Mouse (Mus musculus): ENCODE results near the gene Astn2. TPM values are rescaled to one million over a fixed set of nuclear protein-coding genes. Genes with fewer than 3 reads are reported as not detected.

Gene Astn2
- polyA plus RNA-seq, 1 experiment from 2014 or later, result 0.77 TPM

DNA sequence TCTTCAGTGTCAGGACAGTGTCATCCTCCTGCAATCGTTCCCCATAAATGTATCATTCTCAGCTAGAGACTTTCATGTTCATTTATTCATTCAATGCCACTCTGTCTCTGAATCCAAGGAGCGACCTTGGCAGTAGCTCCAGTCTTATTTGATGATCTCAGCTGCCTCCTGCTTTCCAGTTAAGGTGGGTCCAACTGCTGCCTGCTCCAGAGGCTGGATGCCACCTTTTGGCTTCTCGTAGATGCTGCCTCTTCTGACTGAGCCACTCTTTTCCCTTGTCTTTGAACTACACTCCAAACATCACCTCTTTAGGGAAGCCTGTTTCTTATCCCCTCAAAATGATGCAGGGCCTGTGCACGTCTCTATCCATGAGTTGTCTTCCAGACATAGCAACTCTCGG, 1002.1 kb downstream of the Astn2 start:
- H3K27me3 ChIP-seq (ENCODE audit: insufficient read depth, poor library complexity, severe bottlenecking), result no peaks in the 10 kb centered on the region
- no peaks in the 10 kb centered on the region for H3K36me3 ChIP-seq
- H3K9me3 ChIP-seq, result no peaks in the 10 kb centered on the region
- no peak overlapping the region for H3K4me3 ChIP-seq
- H3K4me1 ChIP-seq (replicated peaks), result no peaks in the 10 kb centered on the region
- DNase-seq (ENCODE audit: low spot score), result no peak
- H3K27ac ChIP-seq, result no peak overlapping the region
- WGBS, result 81% methylated on average over 5 of the region's 5 CpGs

DNA sequence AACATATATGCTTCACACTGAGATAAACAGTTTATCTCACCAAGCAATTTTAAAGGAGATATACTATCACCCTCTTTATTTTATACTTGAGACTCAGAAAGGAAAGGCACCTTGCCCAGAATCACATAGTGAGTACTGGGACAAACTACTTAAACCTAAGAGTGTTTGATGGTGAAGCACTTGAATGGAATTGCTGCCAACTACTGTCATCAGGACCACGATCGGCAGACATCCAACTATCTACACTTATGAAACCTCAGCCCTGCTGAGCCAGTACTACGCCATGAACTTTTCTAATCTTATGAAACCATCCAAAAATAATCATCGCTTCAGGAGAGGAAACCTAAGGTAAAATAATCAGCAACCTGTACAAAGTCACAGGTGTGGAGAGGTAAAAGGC, 1005.0 kb downstream of the Astn2 start:
- no peaks in the 10 kb centered on the region for H3K27me3 ChIP-seq (ENCODE audit: insufficient read depth, poor library complexity, severe bottlenecking)
- no peaks in the 10 kb centered on the region for H3K36me3 ChIP-seq
- WGBS, result 96% methylated on average over 4 of the region's 4 CpGs
- no peak for DNase-seq (ENCODE audit: low spot score)
- H3K4me3 ChIP-seq, result no peak overlapping the region
- H3K9me3 ChIP-seq, result no peaks in the 10 kb centered on the region
- H3K27ac ChIP-seq, result no peak overlapping the region
- H3K4me1 ChIP-seq (replicated peaks), result no peaks in the 10 kb centered on the region

DNA sequence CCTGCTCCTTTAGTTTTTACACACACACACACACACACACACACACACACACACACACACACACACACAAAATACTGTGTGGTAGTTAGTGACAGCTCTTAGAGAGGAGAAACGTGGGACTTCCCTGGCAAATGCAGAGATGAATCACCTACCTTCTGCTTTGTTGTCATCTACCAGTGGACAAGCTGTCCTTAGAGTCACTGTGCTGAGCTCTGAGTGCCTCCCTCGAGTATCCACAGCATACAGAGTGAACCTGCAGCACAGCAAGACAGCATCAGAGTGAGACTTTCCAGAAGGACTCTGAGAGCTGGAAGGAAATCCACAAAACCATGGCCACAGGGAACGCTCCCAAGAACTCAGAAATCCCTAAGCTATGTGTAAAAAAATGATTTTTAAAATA, 1007.6 kb downstream of the Astn2 start:
- H3K27me3 ChIP-seq (ENCODE audit: insufficient read depth, poor library complexity, severe bottlenecking), result no peaks in the 10 kb centered on the region
- no peaks in the 10 kb centered on the region for H3K36me3 ChIP-seq
- H3K4me3 ChIP-seq, result no peak overlapping the region
- 73% methylated on average over 3 of the region's 3 CpGs for WGBS
- DNase-seq (ENCODE audit: low spot score), result no peak
- no peaks in the 10 kb centered on the region for H3K9me3 ChIP-seq
- no peak overlapping the region for H3K27ac ChIP-seq
- no peaks in the 10 kb centered on the region for H3K4me1 ChIP-seq (replicated peaks)

DNA sequence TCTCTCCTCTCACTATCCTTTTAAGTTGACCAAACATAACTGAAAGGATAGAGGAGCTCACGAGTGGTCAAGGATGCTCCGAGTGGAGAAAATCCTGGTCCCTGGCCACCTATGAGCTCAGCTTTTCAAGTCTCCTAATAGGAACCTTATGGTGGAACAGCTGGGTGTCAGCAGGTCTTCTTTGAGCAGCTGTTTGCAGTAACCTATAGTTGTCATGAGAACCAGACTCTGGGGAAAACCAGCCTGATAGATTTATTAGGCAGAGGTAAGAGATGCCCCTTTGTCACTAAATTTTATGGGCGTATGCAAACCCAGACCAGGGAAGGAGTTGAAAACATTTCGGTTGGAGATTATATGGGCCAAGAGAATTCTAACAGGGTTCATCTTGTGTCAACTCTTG, 1013.4 kb downstream of the Astn2 start:
- Histone ChIP-seq H3K27me3 (ENCODE audit: insufficient read depth, poor library complexity, severe bottlenecking) (no peaks in the 10 kb centered on the region), H3K9me3 (no peaks in the 10 kb centered on the region), H3K27ac (no peak overlapping the region), H3K4me3 (no peak overlapping the region), H3K4me1 (replicated peaks) (no peaks in the 10 kb centered on the region), H3K36me3 (no peaks in the 10 kb centered on the region)
- DNase-seq (ENCODE audit: low spot score), result peak; percentile 6
- 60% methylated on average over 4 of the region's 4 CpGs for WGBS

DNA sequence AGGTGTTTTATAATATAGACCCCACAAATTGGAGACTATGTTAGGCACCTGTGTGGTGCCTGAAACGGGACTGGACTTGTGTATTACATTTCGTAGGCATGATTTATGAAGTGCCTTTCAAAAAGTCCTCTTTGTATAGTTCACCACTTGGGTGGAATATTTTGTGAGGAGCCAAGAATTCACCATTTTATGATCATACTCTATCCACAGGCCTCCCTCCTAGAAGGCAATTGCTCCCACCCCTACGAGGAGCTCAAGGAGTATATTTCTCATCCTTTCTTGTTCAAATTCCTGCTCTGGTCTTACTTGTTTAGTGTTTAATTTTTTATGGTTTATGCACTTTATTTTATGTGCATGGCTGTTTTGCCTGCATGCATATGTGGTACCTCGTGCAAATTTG, 1021.3 kb downstream of the Astn2 start:
- Histone ChIP-seq H3K27me3 (ENCODE audit: insufficient read depth, poor library complexity, severe bottlenecking) (no peaks in the 10 kb centered on the region), H3K4me1 (replicated peaks) (no peaks in the 10 kb centered on the region), H3K4me3 (no peak overlapping the region), H3K27ac (no peak overlapping the region), H3K36me3 (no peaks in the 10 kb centered on the region), H3K9me3 (no peaks in the 10 kb centered on the region)
- no peak for DNase-seq (ENCODE audit: low spot score)
- WGBS, result 91% methylated on average over 4 of the region's 4 CpGs

DNA sequence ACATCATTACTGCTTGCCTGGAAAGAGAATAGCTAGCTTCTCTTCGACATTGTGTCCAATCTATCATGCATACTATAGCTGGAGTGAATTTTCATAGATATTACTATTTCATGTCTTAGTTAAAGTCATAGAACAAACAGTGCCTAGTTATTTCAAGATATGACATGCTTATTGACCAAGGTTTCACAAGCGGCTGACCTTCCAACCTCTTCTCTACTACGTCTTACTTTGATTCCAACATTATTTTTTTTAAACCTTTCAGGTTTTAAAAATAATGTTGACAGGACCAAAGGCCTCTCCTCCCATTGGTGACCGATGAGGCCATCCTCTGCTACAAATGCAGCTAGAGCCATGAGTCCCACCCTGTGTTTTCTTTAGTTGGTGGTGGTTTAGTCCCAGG, 1025.0 kb downstream of the Astn2 start:
- DNase-seq (ENCODE audit: low spot score), result no peak
- no peak overlapping the region for H3K27ac ChIP-seq
- WGBS, result 91% methylated on average over 4 of the region's 4 CpGs
- H3K36me3 ChIP-seq, result no peaks in the 10 kb centered on the region
- no peaks in the 10 kb centered on the region for H3K27me3 ChIP-seq (ENCODE audit: insufficient read depth, poor library complexity, severe bottlenecking)
- H3K4me1 ChIP-seq (replicated peaks), result no peaks in the 10 kb centered on the region
- H3K4me3 ChIP-seq, result no peak overlapping the region
- no peaks in the 10 kb centered on the region for H3K9me3 ChIP-seq

DNA sequence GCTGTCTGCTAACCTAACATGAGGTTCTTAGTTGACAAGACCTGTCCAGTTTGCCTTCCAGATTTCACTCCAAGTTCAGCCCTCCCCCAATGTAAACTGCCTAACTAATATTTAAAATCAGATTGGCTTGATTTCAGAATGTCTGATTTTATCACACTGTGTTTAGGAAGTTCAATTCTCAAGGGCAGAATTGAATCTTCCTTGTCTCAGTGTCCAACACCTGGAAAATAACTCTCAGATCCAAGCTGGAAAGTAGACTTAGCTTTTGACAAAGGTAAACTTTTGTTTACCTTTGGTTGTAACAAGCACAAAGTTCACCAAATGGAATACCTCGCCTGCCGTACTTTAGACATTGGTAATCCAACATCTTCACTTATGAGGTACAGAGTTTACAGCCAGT, 1027.8 kb downstream of the Astn2 start:
- no peaks in the 10 kb centered on the region for H3K36me3 ChIP-seq
- no peaks in the 10 kb centered on the region for H3K4me1 ChIP-seq (replicated peaks)
- no peak for DNase-seq (ENCODE audit: low spot score)
- no peaks in the 10 kb centered on the region for H3K9me3 ChIP-seq
- H3K27me3 ChIP-seq (ENCODE audit: insufficient read depth, poor library complexity, severe bottlenecking), result no peaks in the 10 kb centered on the region
- H3K27ac ChIP-seq, result no peak overlapping the region
- 95% methylated on average over 2 of the region's 2 CpGs for WGBS
- H3K4me3 ChIP-seq, result no peak overlapping the region

DNA sequence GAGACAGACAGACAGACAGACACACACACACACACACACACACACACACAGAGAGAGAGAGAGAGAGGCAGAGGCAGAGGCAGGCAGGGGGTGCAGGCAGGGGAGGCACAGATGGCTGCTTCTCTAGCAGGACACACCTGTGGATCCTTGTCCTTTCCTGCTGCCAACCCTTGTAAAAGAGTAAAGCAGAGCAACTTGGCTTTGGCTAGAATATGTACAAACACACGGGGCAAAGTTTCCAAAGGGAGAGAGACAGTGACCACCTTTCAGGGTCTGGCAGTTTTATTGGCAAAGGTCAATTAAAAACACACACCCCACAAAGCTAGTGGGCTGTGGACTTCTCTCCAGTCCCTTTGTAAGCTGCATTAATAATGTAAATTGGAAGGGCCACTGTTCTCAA, 1030.6 kb downstream of the Astn2 start:
- DNase-seq (ENCODE audit: low spot score), result no peak
- 58% methylated on average over 1 of the region's 1 CpGs for WGBS
- H3K9me3 ChIP-seq, result peaks cover 3% of the 10 kb centered on the region; the same call in 1 of the 2 replicates
- no peaks in the 10 kb centered on the region for H3K36me3 ChIP-seq
- no peaks in the 10 kb centered on the region for H3K4me1 ChIP-seq (replicated peaks)
- H3K27me3 ChIP-seq (ENCODE audit: insufficient read depth, poor library complexity, severe bottlenecking), result no peaks in the 10 kb centered on the region
- no peak overlapping the region for H3K27ac ChIP-seq
- H3K4me3 ChIP-seq, result no peak overlapping the region

DNA sequence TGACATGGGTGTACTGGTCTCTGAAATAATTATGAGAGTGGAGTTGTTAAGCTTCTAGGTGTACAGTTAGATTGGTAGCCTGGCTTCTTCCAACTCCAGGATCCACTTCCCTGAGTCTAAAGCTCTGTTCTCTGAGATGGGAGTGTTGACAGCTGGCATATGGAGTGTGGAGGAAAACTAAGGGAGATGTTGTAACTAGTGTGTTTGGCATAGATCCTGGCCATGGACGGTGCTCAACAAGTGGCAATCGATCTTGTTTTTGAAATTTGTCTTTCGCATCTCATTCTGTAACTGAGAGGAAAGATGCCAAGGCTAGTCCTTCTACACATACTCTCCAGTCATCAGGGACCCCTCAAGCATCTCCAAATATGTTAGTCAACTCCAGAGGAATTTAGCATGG, 1031.7 kb downstream of the Astn2 start:
- H3K27me3 ChIP-seq (ENCODE audit: insufficient read depth, poor library complexity, severe bottlenecking), result no peaks in the 10 kb centered on the region
- H3K36me3 ChIP-seq, result no peaks in the 10 kb centered on the region
- 94% methylated on average over 3 of the region's 3 CpGs for WGBS
- peaks cover 3% of the 10 kb centered on the region; the same call in 1 of the 2 replicates for H3K9me3 ChIP-seq
- H3K4me3 ChIP-seq, result no peak overlapping the region
- DNase-seq (ENCODE audit: low spot score), result no peak
- H3K4me1 ChIP-seq (replicated peaks), result peaks cover 1% of the 10 kb centered on the region; the same call in 1 of the 2 replicates
- no peak overlapping the region for H3K27ac ChIP-seq

DNA sequence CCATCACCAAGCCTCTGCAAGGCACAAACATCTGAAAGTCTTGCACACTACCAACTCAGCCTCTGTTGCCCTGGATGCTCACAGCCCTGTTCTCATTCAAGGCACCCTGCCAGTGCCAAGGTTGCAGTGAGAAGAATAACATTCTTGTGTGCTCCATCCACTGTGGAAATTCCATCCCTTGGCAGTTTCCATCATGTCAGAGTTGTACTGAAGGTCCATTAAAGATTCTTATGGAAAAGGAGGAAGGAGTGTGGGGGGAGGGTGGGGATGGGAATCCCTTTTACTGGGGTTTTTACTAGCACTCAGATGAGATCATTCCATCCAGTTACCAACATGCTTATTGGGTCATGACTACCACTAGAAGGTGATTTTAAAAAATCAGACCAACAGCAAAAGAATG, 1037.3 kb downstream of the Astn2 start:
- H3K27ac ChIP-seq, result peak overlapping the region; percentile 40; the same call in 1 of the 2 replicates
- H3K4me3 ChIP-seq, result no peak overlapping the region
- no peaks in the 10 kb centered on the region for H3K36me3 ChIP-seq
- peaks cover 3% of the 10 kb centered on the region; the same call in 1 of the 2 replicates for H3K9me3 ChIP-seq
- H3K27me3 ChIP-seq (ENCODE audit: insufficient read depth, poor library complexity, severe bottlenecking), result no peaks in the 10 kb centered on the region
- DNase-seq (ENCODE audit: low spot score), result no peak
- H3K4me1 ChIP-seq (replicated peaks), result peaks cover 13% of the 10 kb centered on the region

DNA sequence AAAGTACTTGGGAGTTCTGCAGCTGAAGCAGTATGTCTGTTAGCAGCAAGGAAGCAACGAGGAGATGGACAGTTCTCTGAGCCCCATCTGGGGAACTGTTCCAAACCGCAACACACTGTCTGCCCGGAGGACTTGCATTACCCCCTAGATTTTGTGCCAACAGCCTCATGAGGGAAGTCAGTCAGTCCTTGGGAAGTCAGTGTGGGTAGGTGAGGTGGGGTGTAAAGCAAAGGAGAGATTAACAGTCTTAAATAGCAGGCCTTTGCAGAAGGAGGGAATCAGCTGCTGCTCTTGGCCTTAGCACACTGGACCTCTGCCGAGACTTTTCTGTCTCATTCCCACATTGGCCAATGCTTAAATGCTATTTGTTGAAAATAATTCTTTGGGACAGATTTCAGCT, 1049.8 kb downstream of the Astn2 start:
- Histone ChIP-seq H3K27me3 (ENCODE audit: insufficient read depth, poor library complexity, severe bottlenecking) (no peaks in the 10 kb centered on the region), H3K36me3 (no peaks in the 10 kb centered on the region), H3K9me3 (no peaks in the 10 kb centered on the region), H3K27ac (no peak overlapping the region), H3K4me1 (replicated peaks) (no peaks in the 10 kb centered on the region), H3K4me3 (no peak overlapping the region)
- 80% methylated on average over 4 of the region's 4 CpGs for WGBS
- no peak for DNase-seq (ENCODE audit: low spot score)

DNA sequence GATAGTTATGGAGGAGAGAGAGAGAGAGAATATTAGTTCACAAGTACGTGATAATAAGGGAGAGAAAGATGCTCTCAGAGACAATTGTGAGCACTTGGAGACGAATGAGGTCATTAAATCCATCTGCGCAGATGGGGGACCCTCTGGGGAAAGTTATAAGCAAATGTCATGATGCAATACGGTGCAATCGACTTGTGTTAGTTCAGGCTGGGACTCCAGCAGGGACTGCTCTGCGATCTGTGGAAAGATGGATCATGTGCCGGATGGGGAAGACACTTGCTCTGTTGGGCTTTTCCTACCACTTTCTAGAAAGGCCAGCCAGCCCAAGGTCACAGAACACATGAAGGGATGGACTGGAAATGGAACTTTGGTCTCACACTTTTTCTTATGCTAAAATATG, 1053.9 kb downstream of the Astn2 start:
- Histone ChIP-seq H3K27me3 (ENCODE audit: insufficient read depth, poor library complexity, severe bottlenecking) (no peaks in the 10 kb centered on the region), H3K27ac (no peak overlapping the region), H3K4me3 (no peak overlapping the region), H3K36me3 (no peaks in the 10 kb centered on the region), H3K9me3 (no peaks in the 10 kb centered on the region), H3K4me1 (replicated peaks) (no peaks in the 10 kb centered on the region)
- no peak for DNase-seq (ENCODE audit: low spot score)
- WGBS, result 89% methylated on average over 7 of the region's 7 CpGs

DNA sequence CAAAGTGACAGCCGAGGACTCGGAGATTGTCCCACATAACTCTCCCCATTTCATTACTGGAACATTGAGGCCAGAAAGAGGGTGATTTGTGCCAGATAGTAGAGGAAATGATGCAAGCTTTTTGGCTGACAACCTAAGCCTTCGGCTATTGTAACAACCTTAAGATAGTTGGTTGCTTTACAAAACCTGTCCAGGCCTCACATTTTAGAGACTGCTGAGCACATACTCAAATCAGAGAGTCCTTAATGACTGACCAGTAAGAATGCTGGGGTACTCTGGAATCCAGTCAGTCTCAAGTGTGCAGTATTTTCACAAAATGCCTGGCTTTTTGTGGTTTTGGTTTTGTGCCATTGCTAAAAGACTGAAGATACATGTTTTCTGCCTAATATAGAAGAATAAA, 1062.6 kb downstream of the Astn2 start:
- WGBS, result 94% methylated on average over 3 of the region's 3 CpGs
- Histone ChIP-seq H3K4me1 (replicated peaks) (no peaks in the 10 kb centered on the region), H3K27ac (no peak overlapping the region), H3K9me3 (no peaks in the 10 kb centered on the region), H3K4me3 (no peak overlapping the region), H3K27me3 (ENCODE audit: insufficient read depth, poor library complexity, severe bottlenecking) (no peaks in the 10 kb centered on the region), H3K36me3 (no peaks in the 10 kb centered on the region)
- no peak for DNase-seq (ENCODE audit: low spot score)

DNA sequence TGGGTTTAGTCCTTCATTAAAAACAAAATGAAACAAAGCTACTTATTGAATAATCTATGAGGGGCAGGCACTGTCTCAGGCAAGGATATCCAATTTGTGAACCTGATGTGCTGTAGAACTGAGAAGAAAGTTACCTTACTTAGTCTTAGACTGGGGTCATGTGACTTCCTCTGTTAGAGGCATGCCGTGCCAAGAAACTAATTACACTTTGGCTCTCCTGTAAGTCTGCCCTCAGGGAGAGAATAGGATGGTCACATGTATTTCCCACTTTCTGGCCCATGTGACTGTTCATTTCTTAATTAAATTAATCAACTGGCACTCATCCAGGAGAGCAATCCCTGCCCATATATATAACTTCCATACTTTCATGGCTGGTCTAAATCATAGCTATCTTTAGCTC, 1070.7 kb downstream of the Astn2 start:
- H3K4me3 ChIP-seq, result no peak overlapping the region
- H3K9me3 ChIP-seq, result no peaks in the 10 kb centered on the region
- no peak for DNase-seq (ENCODE audit: low spot score)
- no peaks in the 10 kb centered on the region for H3K36me3 ChIP-seq
- 60% methylated on average over 1 of the region's 1 CpGs for WGBS
- H3K27me3 ChIP-seq (ENCODE audit: insufficient read depth, poor library complexity, severe bottlenecking), result no peaks in the 10 kb centered on the region
- H3K27ac ChIP-seq, result no peak overlapping the region
- peaks cover 5% of the 10 kb centered on the region; the same call in 1 of the 2 replicates for H3K4me1 ChIP-seq (replicated peaks)
